In the genomic region with DNA sequence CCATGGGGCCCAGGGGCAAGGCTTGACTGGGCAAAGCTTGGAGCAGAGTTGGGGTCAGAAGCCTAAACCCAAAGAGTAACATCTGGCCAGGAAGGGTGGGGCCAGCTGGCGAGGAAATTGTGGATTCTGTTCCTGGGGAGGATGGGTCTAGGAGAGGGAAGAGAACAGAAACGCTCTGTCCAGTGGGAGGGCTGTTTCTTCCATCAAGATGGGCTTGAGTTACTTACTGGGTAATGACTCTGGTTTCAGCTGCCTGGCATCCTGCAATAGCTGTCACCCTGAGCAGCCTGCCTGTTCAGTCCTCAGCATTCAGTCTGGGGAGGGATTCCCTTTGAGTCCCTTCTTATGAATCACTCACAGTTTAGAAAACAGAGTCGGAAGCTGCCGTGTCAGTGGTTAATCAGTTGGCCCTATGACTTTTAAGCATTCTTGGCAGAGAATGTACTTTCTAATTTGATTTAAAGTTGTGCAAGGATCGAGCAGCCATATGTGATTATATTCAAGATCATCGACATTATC, we compare ENCODE assay signal across 11 mouse cellular contexts.
DNase-seq lines count a peak whose midpoint lies in the region; ATAC-seq and TF ChIP-seq lines count a peak whose summit lies in the region.
"Had no signal": no experiment of that assay in that cellular context is flagged by ENCODE, and none has a peak within 500 bp of the region (broad histone marks: within the 10 kb centered on the region; RNA-seq: fewer than 3 reads in every experiment).

No protein-coding gene starts in this region.

- no peak for DNase-seq in kidney, adult 2 months
- DNase-seq in kidney, postnatal 25 days = no peak
- peak; percentile 70 for DNase-seq in adipocyte (ENCODE audit: low spot score)
- DNase-seq in thymus, adult 2 months = no peak
- no peak for DNase-seq in gastrocnemius, postnatal 10 days
- DNase-seq in lung, postnatal 14 days = no peak
- DNase-seq: cerebellum, adult 8-10 months; kidney, adult 11 months; thymus, postnatal 4 days had no signal

- TF ChIP-seq CTCF in kidney, adult 2 months (conservative IDR thresholded peaks at IDR 0.05; ENCODE audit: insufficient read depth, insufficient read length, low read depth, low read length) = no peak
- TF ChIP-seq CTCF in thymus, adult 2 months (IDR thresholded peaks at IDR 0.05; ENCODE audit: borderline replicate concordance, control insufficient read depth, extremely low read depth, insufficient read depth, low read length, poor library complexity) = no peak

- H3K4me2 ChIP-seq in heart, embryonic 12.5 days = no peak overlapping the region
- no peak overlapping the region for H3K4me2 ChIP-seq in midbrain, embryonic 15.5 days

- ATAC-seq in heart, embryonic 12.5 days (ENCODE audit: insufficient number of reproducible peaks, low FRiP score) = 0 out of 2 replicates have a peak, but pooled peaks have one; percentile 15
- ATAC-seq in midbrain, embryonic 15.5 days (replicated peaks) = 0 out of 2 replicates have a peak, but pooled peaks have one; percentile 15

- H3K9ac ChIP-seq in heart, embryonic 12.5 days = no peak overlapping the region
- H3K9ac ChIP-seq in midbrain, embryonic 15.5 days = no peak overlapping the region

- no peak for TF ChIP-seq POLR2A in kidney, adult 2 months (IDR thresholded peaks at IDR 0.05; ENCODE audit: low read depth, low read length)
- no peak for TF ChIP-seq POLR2A in thymus, adult 2 months (IDR thresholded peaks at IDR 0.05; ENCODE audit: control insufficient read depth, extremely low read depth, insufficient read depth, low read length, poor library complexity)

- peak overlapping the region; percentile 31; the same call in 1 of the 2 replicates for H3K27ac ChIP-seq in kidney, adult 2 months (ENCODE audit: insufficient read depth, low read depth, low read length)
- no peak overlapping the region; the same call in none of the 2 replicates for H3K27ac ChIP-seq in heart, embryonic 12.5 days (ENCODE audit: poor library complexity, severe bottlenecking)
- peak overlapping the region; percentile 63 for H3K27ac ChIP-seq in midbrain, embryonic 15.5 days
- H3K27ac ChIP-seq in thymus, adult 2 months (ENCODE audit: control insufficient read depth, insufficient read depth, low read length) = no peak overlapping the region

- WGBS in kidney, adult 2 months = 56% methylated on average over 6 of the region's 6 CpGs
- whole genome bisulfite sequencing in heart, embryonic 12.5 days = 64% methylated on average over 6 of the region's 6 CpGs
- 48% methylated on average over 6 of the region's 6 CpGs for WGBS in midbrain, embryonic 15.5 days
- 91% methylated on average over 6 of the region's 6 CpGs for WGBS in thymus, adult 2 months

- no peak overlapping the region for H3K4me3 ChIP-seq in kidney, adult 2 months (ENCODE audit: insufficient read depth, low read depth, low read length)
- no peak overlapping the region for H3K4me3 ChIP-seq in heart, embryonic 12.5 days
- no peak overlapping the region for H3K4me3 ChIP-seq in midbrain, embryonic 15.5 days
- no peak overlapping the region for H3K4me3 ChIP-seq in thymus, adult 2 months (ENCODE audit: control insufficient read depth, insufficient read depth, low read length)

- no peaks in the 10 kb centered on the region for H3K27me3 ChIP-seq in kidney, adult 2 months (replicated peaks; ENCODE audit: control insufficient read depth, insufficient read depth, low read length)
- no peaks in the 10 kb centered on the region for H3K27me3 ChIP-seq in heart, embryonic 12.5 days (replicated peaks)
- no peaks in the 10 kb centered on the region for H3K27me3 ChIP-seq in midbrain, embryonic 15.5 days (replicated peaks)
- no peaks in the 10 kb centered on the region for H3K27me3 ChIP-seq in thymus, adult 2 months (ENCODE audit: control insufficient read depth, insufficient read depth, low read length)

- H3K36me3 ChIP-seq in kidney, adult 2 months (ENCODE audit: control insufficient read depth, insufficient read depth, low read length) = no peaks in the 10 kb centered on the region
- no peaks in the 10 kb centered on the region for H3K36me3 ChIP-seq in heart, embryonic 12.5 days
- H3K36me3 ChIP-seq in midbrain, embryonic 15.5 days (replicated peaks) = no peaks in the 10 kb centered on the region
- no peaks in the 10 kb centered on the region for H3K36me3 ChIP-seq in thymus, adult 2 months (ENCODE audit: control insufficient read depth, insufficient read depth, low read length)

- no peaks in the 10 kb centered on the region for H3K9me3 ChIP-seq in heart, embryonic 12.5 days (replicated peaks)
- no peaks in the 10 kb centered on the region for H3K9me3 ChIP-seq in midbrain, embryonic 15.5 days

- no peaks in the 10 kb centered on the region for H3K4me1 ChIP-seq in kidney, adult 2 months (ENCODE audit: control insufficient read depth, insufficient read depth, low read length)
- H3K4me1 ChIP-seq in heart, embryonic 12.5 days (replicated peaks) = peaks cover 47% of the 10 kb centered on the region
- H3K4me1 ChIP-seq in midbrain, embryonic 15.5 days = peaks cover 29% of the 10 kb centered on the region
- no peaks in the 10 kb centered on the region for H3K4me1 ChIP-seq in thymus, adult 2 months (replicated peaks; ENCODE audit: control insufficient read depth, insufficient read depth, low read length)

Comparison
In these comparisons a context has a peak if more than half of its experiments do, and no peak if none do; other contexts are left out.
1. H3K27ac ChIP-seq: peak in kidney, adult 2 months (single experiment) and midbrain, embryonic 15.5 days (single experiment); none in heart, embryonic 12.5 days (single experiment) and thymus, adult 2 months (single experiment).